Mouse (Mus musculus): Measurements from ENCODE around the gene Rnf26. TPM values are rescaled to one million over a fixed set of nuclear protein-coding genes. Genes with fewer than 3 reads are reported as not detected.

Gene Rnf26
- polyA plus RNA-seq, 1 experiment from 2014 or later: 38.7 TPM

GRCm38 (mm10) chr9:44071914-44072598 is 41.3 kb downstream of the Rnf26 start:
- Histone ChIP-seq H3K27ac (no peak overlapping the region), H3K9ac (no peak overlapping the region), H3K9me3 (replicated peaks) (no peaks in the 10 kb centered on the region), H3K4me2 (no peak overlapping the region), H3K4me1 (replicated peaks) (peaks cover 16% of the 10 kb centered on the region), H3K36me3 (no peaks in the 10 kb centered on the region), H3K4me3 (replicated peaks) (no peak overlapping the region), H3K27me3 (peaks cover 27% of the 10 kb centered on the region)
- 46% methylated on average over 11 of the region's 11 CpGs for WGBS (ENCODE audit: insufficient replicate concordance)
- DNase-seq (no peak), ATAC-seq (ENCODE audit: low read depth) (no peak)

DNA sequence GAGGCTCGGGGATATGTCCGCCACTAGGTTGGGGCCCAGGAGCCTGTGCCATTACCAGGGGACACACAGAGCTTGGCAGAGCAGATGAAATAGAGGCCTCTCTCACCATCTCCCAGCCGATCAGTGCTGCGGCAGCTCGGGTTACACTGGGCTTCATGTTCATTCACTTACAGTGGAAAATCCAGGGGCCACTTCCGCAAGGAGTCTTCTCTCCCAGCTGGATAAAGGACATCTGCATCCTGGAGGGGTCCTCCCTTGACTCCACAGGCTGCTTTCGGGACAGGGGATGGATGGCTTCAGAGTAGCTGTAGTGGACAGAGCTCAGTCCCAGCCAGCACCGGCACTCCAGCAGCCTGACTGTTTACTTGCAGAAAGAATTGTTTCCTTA is 42.5 kb downstream of the Rnf26 start:
- H3K36me3 ChIP-seq: no peaks in the 10 kb centered on the region
- H3K27me3 ChIP-seq: peaks cover 27% of the 10 kb centered on the region
- no peak overlapping the region for H3K9ac ChIP-seq
- ATAC-seq (ENCODE audit: low read depth) (no peak), DNase-seq (no peak)
- no peak overlapping the region for H3K27ac ChIP-seq
- no peaks in the 10 kb centered on the region for H3K9me3 ChIP-seq (replicated peaks)
- H3K4me2 ChIP-seq: no peak overlapping the region
- H3K4me3 ChIP-seq (replicated peaks): no peak overlapping the region
- H3K4me1 ChIP-seq (replicated peaks): peaks cover 22% of the 10 kb centered on the region
- 56% methylated on average over 8 of the region's 8 CpGs for WGBS (ENCODE audit: insufficient replicate concordance)

DNA sequence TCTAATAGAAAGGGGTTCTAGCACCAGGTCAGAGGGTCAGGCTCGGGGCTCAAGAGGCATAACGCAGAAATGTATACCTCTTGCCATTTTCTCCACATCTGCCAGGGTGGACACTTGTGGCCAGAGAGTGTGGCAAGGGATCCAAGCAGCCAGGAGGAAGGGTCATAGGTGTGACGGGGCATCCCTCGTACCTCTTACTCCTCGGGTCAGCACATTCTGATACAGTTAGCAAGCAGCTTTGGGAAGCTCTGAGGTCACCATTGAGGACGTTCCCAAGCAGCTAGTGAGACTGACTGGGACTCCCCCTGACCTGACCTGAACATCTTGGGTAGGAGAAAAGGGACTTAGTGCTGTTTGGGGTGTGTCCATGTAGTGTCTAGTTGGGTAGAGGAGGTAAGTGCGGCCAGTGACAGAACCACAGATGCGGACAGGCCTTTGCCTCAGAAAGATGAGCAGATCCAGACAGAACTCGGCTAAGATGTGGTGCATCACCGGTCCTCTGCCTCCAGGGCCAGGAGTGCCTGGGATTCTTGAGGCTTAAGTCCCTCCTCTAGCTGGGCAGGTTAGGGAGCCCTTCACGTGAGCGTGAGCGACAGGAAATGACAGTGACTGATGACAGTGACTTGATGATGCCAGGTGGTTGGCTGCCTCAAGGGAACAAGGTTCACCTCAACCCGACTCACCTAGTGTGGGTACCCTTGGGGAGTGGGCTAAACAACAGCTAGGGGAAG is 43.0 kb downstream of the Rnf26 start:
- no peak overlapping the region for H3K9ac ChIP-seq
- no peak overlapping the region for H3K27ac ChIP-seq
- 59% methylated on average over 14 of the region's 14 CpGs for WGBS (ENCODE audit: insufficient replicate concordance)
- DNase-seq (no peak), ATAC-seq (ENCODE audit: low read depth) (no peak)
- peaks cover 22% of the 10 kb centered on the region for H3K4me1 ChIP-seq (replicated peaks)
- H3K27me3 ChIP-seq: peaks cover 27% of the 10 kb centered on the region
- H3K4me3 ChIP-seq (replicated peaks): no peak overlapping the region
- no peaks in the 10 kb centered on the region for H3K9me3 ChIP-seq (replicated peaks)
- no peak overlapping the region for H3K4me2 ChIP-seq
- no peaks in the 10 kb centered on the region for H3K36me3 ChIP-seq

- 24% methylated on average over 7 of the region's 7 CpGs for WGBS (ENCODE audit: insufficient replicate concordance)
- DNase-seq (no peak), ATAC-seq (ENCODE audit: low read depth) (no peak)
- no peak overlapping the region for H3K27ac ChIP-seq
- peaks cover 25% of the 10 kb centered on the region for H3K4me1 ChIP-seq (replicated peaks)
- H3K4me2 ChIP-seq: no peak overlapping the region
- no peak overlapping the region for H3K9ac ChIP-seq
- no peak overlapping the region for H3K4me3 ChIP-seq (replicated peaks)
- no peaks in the 10 kb centered on the region for H3K36me3 ChIP-seq
- H3K27me3 ChIP-seq: peaks cover 27% of the 10 kb centered on the region
- H3K9me3 ChIP-seq (replicated peaks): no peaks in the 10 kb centered on the region
Observed at GRCm38 (mm10) chr9:44069252-44069651, 44.1 kb downstream of the Rnf26 start.

DNA sequence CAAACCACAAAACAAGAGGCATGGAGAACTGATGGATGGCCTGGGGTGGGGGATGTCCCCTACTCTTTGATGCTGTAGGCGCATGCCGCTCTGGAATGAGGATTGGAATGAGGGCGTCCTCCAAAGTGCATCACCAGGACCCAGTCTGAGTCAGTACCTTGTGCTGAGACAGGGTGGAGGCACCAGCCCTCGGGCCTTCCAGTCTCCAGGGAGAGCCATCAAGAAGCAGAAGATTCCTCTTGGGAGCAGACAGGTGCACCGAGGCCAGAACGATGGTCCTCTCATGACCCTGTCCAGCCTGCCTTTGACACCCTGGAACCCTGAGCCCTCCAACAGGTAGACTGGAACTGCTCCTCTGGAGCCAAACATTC is 45.4 kb downstream of the Rnf26 start:
- Histone ChIP-seq H3K27me3 (peaks cover 29% of the 10 kb centered on the region), H3K4me3 (replicated peaks) (no peak overlapping the region), H3K36me3 (no peaks in the 10 kb centered on the region), H3K4me1 (replicated peaks) (peaks cover 25% of the 10 kb centered on the region), H3K4me2 (no peak overlapping the region; the same call in 1 of the 2 replicates), H3K9ac (no peak overlapping the region), H3K9me3 (replicated peaks) (no peaks in the 10 kb centered on the region), H3K27ac (no peak overlapping the region; the same call in 1 of the 2 replicates)
- WGBS (ENCODE audit: insufficient replicate concordance): 68% methylated on average over 6 of the region's 6 CpGs
- no peak for DNase-seq
- no peak for ATAC-seq (ENCODE audit: low read depth)

DNA sequence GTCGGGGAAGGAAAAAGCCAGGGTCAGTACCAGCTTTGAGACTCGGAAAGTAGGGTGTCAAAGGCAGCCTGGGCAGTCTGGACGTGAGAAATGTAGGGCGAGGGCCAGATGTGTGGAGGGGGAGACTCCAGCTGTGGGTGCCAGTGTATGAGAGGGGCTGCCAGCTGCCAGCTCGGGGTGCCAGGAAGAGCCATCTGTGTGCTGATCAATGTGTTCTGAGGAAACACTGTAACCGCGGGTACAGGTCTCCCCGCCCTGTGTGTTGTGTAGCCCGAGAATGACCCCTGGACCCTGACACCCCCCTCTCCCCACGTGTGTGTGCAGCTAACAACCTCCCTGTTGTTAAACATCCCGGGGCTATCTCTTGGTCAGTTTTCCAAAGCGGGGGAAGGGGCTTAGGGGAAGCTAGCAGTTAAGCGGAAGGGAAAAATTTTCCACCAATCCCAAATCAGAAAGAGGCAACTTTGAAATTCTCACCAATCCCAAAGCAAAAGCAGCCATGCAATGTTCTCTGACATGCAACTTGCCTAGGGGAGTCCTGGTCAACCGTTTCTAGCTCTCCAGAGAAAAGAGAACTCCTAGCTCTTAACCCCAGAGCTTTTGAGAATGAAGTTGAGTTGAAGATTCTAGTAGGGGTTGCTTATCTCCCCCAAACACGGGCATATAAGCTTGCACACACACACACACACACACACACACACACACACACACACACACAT is 45.9 kb downstream of the Rnf26 start:
- Histone ChIP-seq H3K4me2 (peak overlapping the region; percentile 88), H3K27ac (peak overlapping the region; percentile 23; the same call in 1 of the 2 replicates), H3K9ac (peak overlapping the region; percentile 68), H3K36me3 (no peaks in the 10 kb centered on the region), H3K27me3 (peaks cover 25% of the 10 kb centered on the region), H3K4me3 (replicated peaks) (peak overlapping the region; percentile 59), H3K4me1 (replicated peaks) (peaks cover 25% of the 10 kb centered on the region), H3K9me3 (replicated peaks) (no peaks in the 10 kb centered on the region)
- WGBS (ENCODE audit: insufficient replicate concordance): 5% methylated on average over 15 of the region's 15 CpGs
- DNase-seq (no peak), ATAC-seq (ENCODE audit: low read depth) (peak; percentile 35; the same call in 1 of the 2 replicates)

DNA sequence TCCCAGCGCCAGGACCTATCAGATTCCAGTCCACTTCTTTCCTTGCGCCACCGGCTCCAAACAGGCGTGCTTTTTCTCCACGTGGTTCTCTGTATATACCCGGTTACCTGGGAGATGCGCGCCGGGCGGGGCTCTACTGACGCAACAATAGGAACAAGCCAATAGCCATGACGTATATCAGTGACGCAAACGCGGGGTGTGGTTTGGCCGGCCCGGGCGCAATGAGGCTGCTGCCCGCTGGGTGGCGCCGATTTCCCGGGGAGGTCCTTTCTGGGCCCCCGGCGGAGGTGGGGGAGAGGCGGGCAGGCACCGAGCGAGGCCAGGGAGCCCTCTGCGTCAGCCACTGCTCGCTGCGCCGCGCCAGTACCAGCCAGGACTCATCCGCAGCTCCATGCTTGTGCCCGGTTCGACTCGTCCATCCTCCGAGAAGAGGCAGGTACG is 46.5 kb downstream of the Rnf26 start, which contains the start of gene Usp2:
Gene Usp2, plus strand, starts transcription at position 237 of the 441 bp plus-strand sequence.
- WGBS (ENCODE audit: insufficient replicate concordance): under 1% methylated on average over 38 of the region's 38 CpGs
- Histone ChIP-seq H3K4me3 (replicated peaks) (peak within 1 kb of the TSS; percentile 59), H3K9ac (peak within 1 kb of the TSS; percentile 68), H3K4me2 (peak within 1 kb of the TSS; percentile 88), H3K27me3 (peaks cover 19% of the 10 kb centered on the region), H3K27ac (peak within 1 kb of the TSS; percentile 23; the same call in 1 of the 2 replicates), H3K4me1 (replicated peaks) (peaks cover 25% of the 10 kb centered on the region), H3K9me3 (replicated peaks) (no peaks in the 10 kb centered on the region), H3K36me3 (no peaks in the 10 kb centered on the region)
- ATAC-seq (ENCODE audit: low read depth): peak; percentile 91
- DNase-seq: peak; percentile 95

DNA sequence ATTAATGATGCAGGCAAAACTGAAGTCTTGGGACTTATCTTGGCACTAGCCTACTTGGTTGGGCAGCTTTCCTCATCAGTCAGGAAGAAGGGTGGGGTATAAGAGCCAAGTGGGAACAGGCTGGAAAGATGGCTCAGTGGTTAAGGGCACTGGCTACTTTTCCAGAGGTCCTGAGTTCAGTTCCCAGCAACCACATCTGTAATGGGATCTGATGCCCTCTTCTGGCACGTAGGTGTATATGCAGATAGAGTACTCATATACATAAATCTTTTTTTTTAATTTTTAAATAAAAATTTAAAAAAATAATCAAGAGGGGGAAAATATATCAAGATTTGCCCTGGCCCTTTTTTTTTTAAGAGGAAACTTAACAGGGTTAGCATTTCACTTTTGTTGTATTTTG is 48.1 kb downstream of the Rnf26 start:
- no peaks in the 10 kb centered on the region for H3K36me3 ChIP-seq
- peaks cover 9% of the 10 kb centered on the region for H3K27me3 ChIP-seq
- peaks cover 25% of the 10 kb centered on the region for H3K4me1 ChIP-seq (replicated peaks)
- H3K9ac ChIP-seq: no peak overlapping the region
- DNase-seq: no peak
- WGBS (ENCODE audit: insufficient replicate concordance): 29% methylated on average over 1 of the region's 1 CpGs
- H3K4me3 ChIP-seq (replicated peaks): no peak overlapping the region
- ATAC-seq (ENCODE audit: low read depth): no peak
- H3K9me3 ChIP-seq (replicated peaks): no peaks in the 10 kb centered on the region
- no peak overlapping the region for H3K4me2 ChIP-seq
- no peak overlapping the region for H3K27ac ChIP-seq

DNA sequence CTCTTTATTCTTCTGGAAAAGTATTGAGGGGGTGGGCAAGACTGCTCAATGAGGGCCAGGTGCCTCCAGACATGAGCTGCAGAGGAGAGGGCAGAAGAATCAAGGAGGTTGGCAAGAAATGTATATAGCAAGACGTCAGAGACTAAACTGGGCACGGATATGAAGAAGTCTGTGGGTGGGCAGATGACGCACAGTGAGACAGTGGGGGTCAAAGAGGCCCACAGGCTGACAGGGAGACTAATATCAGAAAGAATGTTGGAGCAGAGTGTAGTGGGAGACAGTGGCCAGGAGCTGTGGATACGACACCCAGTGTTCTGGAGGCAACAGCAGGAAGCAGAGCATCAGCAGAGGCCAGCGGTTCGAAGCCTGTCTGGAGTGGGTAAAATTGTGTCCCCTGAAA is 54.7 kb downstream of the Rnf26 start:
- Histone ChIP-seq H3K9ac (no peak overlapping the region), H3K9me3 (replicated peaks) (no peaks in the 10 kb centered on the region), H3K4me3 (replicated peaks) (no peak overlapping the region), H3K36me3 (no peaks in the 10 kb centered on the region), H3K4me2 (no peak overlapping the region), H3K27ac (no peak overlapping the region), H3K27me3 (peaks cover 6% of the 10 kb centered on the region; the same call in 1 of the 2 replicates), H3K4me1 (replicated peaks) (no peaks in the 10 kb centered on the region)
- 66% methylated on average over 6 of the region's 6 CpGs for WGBS (ENCODE audit: insufficient replicate concordance)
- no peak for ATAC-seq (ENCODE audit: low read depth)
- no peak for DNase-seq

GRCm38 (mm10) chr9:44053936-44054335 is 59.4 kb downstream of the Rnf26 start:
- WGBS (ENCODE audit: insufficient replicate concordance): 34% methylated on average over 1 of the region's 1 CpGs
- ATAC-seq (ENCODE audit: low read depth) (no peak), DNase-seq (no peak)
- no peak overlapping the region for H3K27ac ChIP-seq
- no peak overlapping the region for H3K4me3 ChIP-seq (replicated peaks)
- H3K9me3 ChIP-seq (replicated peaks): no peaks in the 10 kb centered on the region
- no peaks in the 10 kb centered on the region for H3K27me3 ChIP-seq
- H3K36me3 ChIP-seq: no peaks in the 10 kb centered on the region
- no peaks in the 10 kb centered on the region for H3K4me1 ChIP-seq (replicated peaks)
- H3K4me2 ChIP-seq: no peak overlapping the region
- H3K9ac ChIP-seq: no peak overlapping the region

GRCm38 (mm10) chr9:44052855-44053254 is 60.5 kb downstream of the Rnf26 start:
- ATAC-seq (ENCODE audit: low read depth) (no peak), DNase-seq (no peak)
- no peak overlapping the region for H3K9ac ChIP-seq
- no peak overlapping the region for H3K4me2 ChIP-seq
- no peaks in the 10 kb centered on the region for H3K4me1 ChIP-seq (replicated peaks)
- no peaks in the 10 kb centered on the region for H3K36me3 ChIP-seq
- no peak overlapping the region for H3K27ac ChIP-seq
- 0 out of 2 replicates have a peak, but pooled peaks cover 7% of the 10 kb centered on the region for H3K27me3 ChIP-seq
- no peak overlapping the region for H3K4me3 ChIP-seq (replicated peaks)
- 50% methylated on average over 3 of the region's 3 CpGs for WGBS (ENCODE audit: insufficient replicate concordance)
- H3K9me3 ChIP-seq (replicated peaks): no peaks in the 10 kb centered on the region
